Mouse (Mus musculus): ENCODE results near the gene Fkbpl.

- no peak for TF ChIP-seq POLR2A (IDR thresholded peaks at IDR 0.05; ENCODE audit: low read depth, low read length)
- no peak for TF ChIP-seq CTCF (IDR thresholded peaks at IDR 0.05; ENCODE audit: extremely low read depth, insufficient read depth, insufficient read length, insufficient replicate concordance)
Observed at GRCm38 (mm10) chr17:34655581-34655991, 11.0 kb downstream of the Fkbpl start.

Data from spleen, adult 2 months (tissue).